Mouse (Mus musculus) midbrain, embryonic 15.5 days (tissue): ENCODE results near the gene Atg13. TPM values are rescaled to one million over a fixed set of nuclear protein-coding genes. Genes with fewer than 3 reads are reported as not detected.
A peak's percentile ranks its signal among the peaks of the same experiment; 100 is the strongest.
"Not testable (repeated sequence)": the region's sequence is repeated elsewhere in the genome, so short reads cannot be mapped to it uniquely, and the experiment has no call there.

ENCODE experiments used
- ATAC-seq: fragments of 200-750 bp; cut with Nextera tagmentation; replicated peaks from 2 replicates; pipeline ENCODE4 v1.8.0; 2017; ENCODE audit warnings: moderate TSS enrichment
- H3K27ac ChIP-seq: fragments of 300-500 bp; sonication (generic); 2 replicates; pipeline ENCODE4 v1.5.1; 2015; ENCODE audit warnings: mild to moderate bottlenecking, inconsistent platforms
- H3K27me3 ChIP-seq: fragments of 300-500 bp; sonication (generic); replicated peaks from 2 replicates; pipeline ENCODE4 v1.6.1; 2015; ENCODE audit warnings: inconsistent platforms
- H3K36me3 ChIP-seq: fragments of 300-500 bp; sonication (generic); replicated peaks from 2 replicates; pipeline ENCODE4 v1.6.1; 2015; ENCODE audit warnings: inconsistent platforms
- H3K4me1 ChIP-seq: fragments of 300-500 bp; sonication (generic); 2 replicates; pipeline ENCODE4 v1.6.1; 2015; ENCODE audit warnings: inconsistent platforms
- H3K4me2 ChIP-seq: fragments of 300-500 bp; sonication (generic); 2 replicates; pipeline ENCODE4 v1.6.1; 2015; ENCODE audit warnings: inconsistent platforms, mild to moderate bottlenecking, moderate library complexity
- H3K4me3 ChIP-seq: fragments of 300-500 bp; sonication (generic); 2 replicates; pipeline ENCODE4 v1.5.1; 2015; ENCODE audit warnings: mild to moderate bottlenecking, inconsistent platforms
- H3K9ac ChIP-seq: fragments of 300-500 bp; sonication (generic); 2 replicates; pipeline ENCODE4 v1.6.1; 2015; ENCODE audit warnings: mild to moderate bottlenecking, inconsistent platforms
- H3K9me3 ChIP-seq: fragments of 300-500 bp; sonication (generic); 2 replicates; pipeline ENCODE4 v1.6.1; 2016; ENCODE audit warnings: inconsistent platforms
- WGBS: fragments of 180-500 bp; shearing (Covaris S2); methylation state at CpG from one replicate; pipeline ENCODE4 v1.1.7; 2015; ENCODE audit warnings: mixed read lengths; 5-methylcytosine and 5-hydroxymethylcytosine counted together
- polyA plus RNA-seq: library from polyadenylated mRNA; unstranded; fragments of >200 nt; fragmentation: Nextera tagmentation; extraction: Ambion mirVana; gene quantifications from 2 replicates; pipeline ENCODE4 v1.2.1, GENCODE M21; 2015

The Atg13 gene
- 41.1 and 41.6 TPM in 2 replicates for polyA plus RNA-seq

DNA sequence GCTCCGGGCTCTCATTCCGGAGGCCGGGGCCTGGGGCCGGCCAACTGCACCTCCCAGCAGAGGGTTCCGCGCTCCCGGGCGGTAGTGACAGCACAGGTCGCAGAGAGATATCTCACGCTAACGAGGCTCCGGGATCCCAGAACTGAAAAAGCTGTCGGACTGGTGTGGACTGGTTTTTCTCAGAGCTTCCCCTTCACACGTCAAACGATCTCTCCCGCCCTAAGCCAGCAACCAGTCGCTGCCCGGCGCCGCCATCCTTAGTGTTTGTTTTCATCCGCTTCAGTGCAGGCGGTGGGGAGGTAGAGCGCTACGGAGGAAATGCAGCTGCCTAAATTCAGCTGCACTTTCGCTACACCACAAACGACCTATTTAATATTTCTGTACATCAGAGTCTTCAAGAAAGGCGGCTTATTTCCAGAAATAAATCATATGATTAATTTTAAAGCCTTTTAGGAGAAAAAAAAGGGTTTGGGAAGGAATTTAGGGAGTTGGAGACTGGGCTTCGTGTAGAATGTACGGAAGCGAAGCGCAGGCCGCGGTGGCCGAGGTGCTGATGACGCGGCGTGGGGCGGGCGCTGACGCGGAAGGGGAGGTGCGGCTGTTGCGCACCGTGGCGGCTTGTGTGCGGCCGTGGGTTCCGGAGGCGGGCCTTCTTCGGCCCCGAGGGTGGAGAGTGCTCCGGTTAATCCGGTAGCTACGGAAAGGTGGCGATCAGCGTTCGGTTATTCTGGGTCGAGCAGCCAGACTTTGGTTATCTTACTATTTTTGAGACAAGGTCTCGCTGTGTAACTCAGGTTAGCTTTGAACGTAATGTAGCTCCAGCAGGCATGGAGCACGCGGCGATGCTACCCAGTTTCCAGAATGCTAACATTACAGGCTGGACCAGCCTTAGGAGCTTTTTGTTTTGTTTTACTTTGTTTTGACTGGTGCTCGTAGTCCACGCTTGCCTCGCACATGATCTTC lies at the start of gene Atg13, which contains the start of gene Harbi1:
Atg13 (minus strand) TSS at position 305 of the 963 bp plus-strand sequence.
Harbi1 (plus strand) TSS at position 581 of the 963 bp plus-strand sequence.
- Histone ChIP-seq H3K9me3 (no peaks in the 10 kb centered on the region), H3K9ac (peak within 1 kb of the TSS; percentile 57), H3K27me3 (no peaks in the 10 kb centered on the region), H3K27ac (peak within 1 kb of the TSS; percentile 84), H3K36me3 (no peaks in the 10 kb centered on the region), H3K4me3 (peak within 1 kb of the TSS; percentile 82), H3K4me1 (peaks cover 35% of the 10 kb centered on the region), H3K4me2 (peak within 1 kb of the TSS; percentile 85)
- ATAC-seq: peak; percentile 99
- WGBS: under 1% methylated on average over 66 of the region's 66 CpGs

DNA sequence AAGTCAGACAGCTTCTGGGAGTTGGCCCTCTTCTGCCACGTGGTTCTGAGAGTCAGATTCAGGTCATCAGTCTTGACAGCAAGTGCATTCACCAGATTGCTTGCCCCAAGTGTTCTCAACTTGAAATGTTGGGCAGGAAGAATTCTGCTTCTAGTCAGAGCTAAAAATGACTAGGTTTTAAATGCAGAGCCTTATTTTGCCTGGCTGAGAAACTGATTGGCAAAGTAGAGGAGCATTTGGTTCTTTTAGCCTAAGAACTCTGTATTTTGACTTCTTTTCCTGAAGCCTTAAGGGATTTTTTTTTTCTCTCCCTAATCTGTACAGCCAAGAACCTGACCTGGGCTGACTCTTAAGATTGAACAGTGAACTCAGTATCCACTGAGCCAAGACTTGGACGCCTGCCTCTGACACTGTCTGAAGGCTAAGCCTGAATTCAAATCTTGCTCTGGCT lies 39.5 kb upstream of the Atg13 start:
- H3K36me3 ChIP-seq: no peaks in the 10 kb centered on the region
- H3K9me3 ChIP-seq: no peaks in the 10 kb centered on the region
- no peaks in the 10 kb centered on the region for H3K4me1 ChIP-seq
- no peak overlapping the region for H3K9ac ChIP-seq
- no peak for ATAC-seq
- WGBS: 71% methylated on average over 2 of the region's 2 CpGs
- no peak overlapping the region for H3K27ac ChIP-seq
- H3K4me2 ChIP-seq: no peak overlapping the region
- no peaks in the 10 kb centered on the region for H3K27me3 ChIP-seq
- H3K4me3 ChIP-seq: no peak overlapping the region

DNA sequence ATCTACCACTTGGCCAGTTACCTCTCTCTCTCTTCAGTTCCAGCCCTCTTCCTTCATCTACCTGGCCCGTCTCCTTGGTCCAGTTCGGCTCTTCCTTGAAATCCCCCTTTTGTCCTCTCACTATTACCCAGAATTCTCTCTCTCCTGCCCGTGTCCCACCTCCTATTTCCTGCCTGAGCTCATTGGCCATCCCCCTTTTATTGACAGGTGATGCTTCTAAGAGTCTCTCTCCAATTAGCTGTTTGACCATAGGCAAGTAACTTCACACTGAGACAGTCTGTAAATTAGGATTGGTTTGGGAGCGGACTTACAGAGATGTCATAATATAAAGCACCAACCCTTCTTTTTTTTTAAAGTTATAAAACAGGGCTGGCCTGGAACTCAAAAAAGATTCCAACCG lies 34.3 kb upstream of the Atg13 start:
- Histone ChIP-seq H3K27ac (no peak overlapping the region), H3K9me3 (no peaks in the 10 kb centered on the region), H3K4me2 (no peak overlapping the region), H3K27me3 (no peaks in the 10 kb centered on the region), H3K36me3 (no peaks in the 10 kb centered on the region), H3K9ac (no peak overlapping the region), H3K4me1 (no peaks in the 10 kb centered on the region), H3K4me3 (no peak overlapping the region)
- WGBS: 84% methylated on average over 5 of the region's 5 CpGs
- ATAC-seq: no peak

- Histone ChIP-seq H3K9ac (no peak overlapping the region), H3K9me3 (no peaks in the 10 kb centered on the region), H3K27ac (no peak overlapping the region), H3K4me1 (no peaks in the 10 kb centered on the region), H3K4me2 (no peak overlapping the region), H3K4me3 (no peak overlapping the region), H3K27me3 (no peaks in the 10 kb centered on the region), H3K36me3 (no peaks in the 10 kb centered on the region)
- no peak for ATAC-seq
- WGBS: 98% methylated on average over 1 of the region's 1 CpGs
Measured at GRCm38 (mm10) chr2:91739586-91739985, 29.2 kb upstream of the Atg13 start.

GRCm38 (mm10) chr2:91735221-91735620 lies 24.8 kb upstream of the Atg13 start:
- Histone ChIP-seq H3K4me1 (peaks cover 6% of the 10 kb centered on the region; the same call in 1 of the 2 replicates), H3K9me3 (no peaks in the 10 kb centered on the region), H3K27ac (no peak overlapping the region), H3K36me3 (no peaks in the 10 kb centered on the region), H3K4me3 (no peak overlapping the region), H3K27me3 (no peaks in the 10 kb centered on the region), H3K9ac (no peak overlapping the region), H3K4me2 (no peak overlapping the region)
- WGBS: 95% methylated on average over 5 of the region's 5 CpGs
- no peak for ATAC-seq

DNA sequence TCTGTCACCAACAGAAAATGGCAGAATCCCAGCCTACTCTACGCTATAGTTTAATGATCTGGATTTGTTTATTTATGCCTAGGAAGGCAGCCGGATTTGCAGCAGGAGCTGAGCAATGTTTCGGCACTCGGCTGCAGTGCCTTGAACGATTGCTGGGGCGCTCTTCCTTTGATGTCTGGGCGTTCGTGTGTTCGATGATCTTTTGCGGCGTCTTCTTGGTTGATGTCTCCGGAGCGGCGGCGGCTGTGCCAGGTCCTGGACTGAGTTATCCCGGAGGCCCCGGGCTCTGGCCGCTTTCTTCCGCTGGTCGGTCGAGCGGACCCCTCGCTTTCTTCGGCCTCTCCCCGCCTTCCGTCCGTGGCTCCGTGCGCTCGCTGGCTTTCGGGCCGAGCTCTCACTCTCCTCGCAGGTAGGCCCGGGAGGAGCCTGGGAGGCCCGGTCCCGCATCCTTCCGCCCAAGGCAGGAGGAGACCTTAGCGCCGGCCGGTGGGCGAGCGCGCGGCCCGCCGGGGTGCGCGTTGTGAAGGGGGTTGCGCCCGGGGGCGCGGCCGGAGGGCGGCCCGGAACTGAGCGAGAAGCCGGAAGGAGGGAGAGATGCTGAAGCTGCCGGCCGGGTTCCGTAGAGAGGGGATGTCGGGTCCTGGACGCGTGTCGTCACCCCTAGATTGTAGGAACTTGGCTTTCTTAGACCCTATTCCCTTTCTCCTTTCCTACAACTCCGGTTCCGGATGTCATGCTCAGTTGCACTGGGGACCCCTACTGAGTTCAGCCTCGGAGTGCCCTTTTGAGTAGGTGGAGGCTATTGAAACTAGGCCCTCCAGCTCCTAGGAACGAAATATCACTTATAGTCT lies 19.8 kb upstream of the Atg13 start, which contains the start of gene Ambra1:
Ambra1 (plus strand) TSS at position 164 of the 851 bp plus-strand sequence.
- peaks cover 6% of the 10 kb centered on the region; the same call in 1 of the 2 replicates for H3K4me1 ChIP-seq
- no peaks in the 10 kb centered on the region for H3K9me3 ChIP-seq
- peak within 1 kb of the TSS; percentile 98 for H3K9ac ChIP-seq
- H3K4me2 ChIP-seq: peak within 1 kb of the TSS; percentile 64
- no peaks in the 10 kb centered on the region for H3K27me3 ChIP-seq
- peak; percentile 92 for ATAC-seq
- H3K36me3 ChIP-seq: no peaks in the 10 kb centered on the region
- H3K27ac ChIP-seq: peak within 1 kb of the TSS; percentile 91
- H3K4me3 ChIP-seq: peak within 1 kb of the TSS; percentile 99
- WGBS: under 1% methylated on average over 68 of the region's 68 CpGs

GRCm38 (mm10) chr2:91729571-91729970 lies 19.2 kb upstream of the Atg13 start:
- no peaks in the 10 kb centered on the region for H3K36me3 ChIP-seq
- no peaks in the 10 kb centered on the region for H3K27me3 ChIP-seq
- H3K4me2 ChIP-seq: peak overlapping the region; percentile 64
- peak overlapping the region; percentile 98 for H3K9ac ChIP-seq
- 20% methylated on average over 4 of the region's 4 CpGs for WGBS
- peak overlapping the region; percentile 99 for H3K4me3 ChIP-seq
- peak; percentile 32 for ATAC-seq
- no peaks in the 10 kb centered on the region for H3K9me3 ChIP-seq
- peaks cover 6% of the 10 kb centered on the region; the same call in 1 of the 2 replicates for H3K4me1 ChIP-seq
- H3K27ac ChIP-seq: peak overlapping the region; percentile 91

DNA sequence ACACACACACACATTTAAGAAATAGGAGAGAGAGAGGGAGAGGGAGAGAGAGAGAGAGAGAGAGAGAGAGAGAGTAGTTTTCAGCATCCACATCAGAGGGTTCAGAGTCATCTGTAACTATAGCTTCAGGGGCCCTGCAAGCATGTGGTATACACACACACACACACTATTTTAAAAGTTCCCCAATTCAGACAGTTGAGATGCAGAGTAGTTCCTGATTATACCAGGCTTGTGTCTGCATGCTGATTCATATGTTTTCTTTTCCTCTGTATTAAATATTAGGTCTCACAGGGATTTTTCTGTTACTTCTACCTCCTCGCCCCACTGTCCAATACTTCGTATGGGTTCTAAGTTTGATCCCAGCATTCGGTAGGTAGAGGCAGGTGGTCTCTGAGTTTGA lies 16.6 kb upstream of the Atg13 start:
- Histone ChIP-seq H3K9ac (no peak overlapping the region), H3K4me1 (peaks cover 6% of the 10 kb centered on the region; the same call in 1 of the 2 replicates), H3K4me2 (no peak overlapping the region), H3K4me3 (no peak overlapping the region), H3K27ac (no peak overlapping the region), H3K36me3 (no peaks in the 10 kb centered on the region), H3K27me3 (no peaks in the 10 kb centered on the region), H3K9me3 (no peaks in the 10 kb centered on the region)
- no peak for ATAC-seq
- 90% methylated on average over 3 of the region's 3 CpGs for WGBS

- H3K9me3 ChIP-seq, H3K27me3 ChIP-seq, H3K27ac ChIP-seq, H3K4me1 ChIP-seq, H3K4me3 ChIP-seq, H3K4me2 ChIP-seq, H3K36me3 ChIP-seq, H3K9ac ChIP-seq, ATAC-seq: not testable (repeated sequence)
- 57% methylated on average over 4 of the region's 4 CpGs for WGBS
Measured at GRCm38 (mm10) chr2:91725476-91725875, 15.1 kb upstream of the Atg13 start.

- ATAC-seq: no peak
- Histone ChIP-seq H3K36me3 (no peaks in the 10 kb centered on the region; the same call in 1 of the 2 replicates), H3K4me1 (no peaks in the 10 kb centered on the region), H3K9me3 (no peaks in the 10 kb centered on the region), H3K9ac (no peak overlapping the region), H3K4me3 (no peak overlapping the region), H3K27me3 (no peaks in the 10 kb centered on the region), H3K4me2 (no peak overlapping the region), H3K27ac (no peak overlapping the region)
- WGBS: 64% methylated on average over 2 of the region's 2 CpGs
Measured at GRCm38 (mm10) chr2:91724716-91725115, 14.3 kb upstream of the Atg13 start.

- no peak for ATAC-seq
- no peak overlapping the region for H3K27ac ChIP-seq
- H3K4me1 ChIP-seq: no peaks in the 10 kb centered on the region
- no peaks in the 10 kb centered on the region for H3K9me3 ChIP-seq
- no peaks in the 10 kb centered on the region; the same call in 1 of the 2 replicates for H3K36me3 ChIP-seq
- H3K9ac ChIP-seq: no peak overlapping the region
- no peaks in the 10 kb centered on the region for H3K27me3 ChIP-seq
- no peak overlapping the region for H3K4me2 ChIP-seq
- no peak overlapping the region for H3K4me3 ChIP-seq
Measured at GRCm38 (mm10) chr2:91723951-91724350, 13.6 kb upstream of the Atg13 start.

DNA sequence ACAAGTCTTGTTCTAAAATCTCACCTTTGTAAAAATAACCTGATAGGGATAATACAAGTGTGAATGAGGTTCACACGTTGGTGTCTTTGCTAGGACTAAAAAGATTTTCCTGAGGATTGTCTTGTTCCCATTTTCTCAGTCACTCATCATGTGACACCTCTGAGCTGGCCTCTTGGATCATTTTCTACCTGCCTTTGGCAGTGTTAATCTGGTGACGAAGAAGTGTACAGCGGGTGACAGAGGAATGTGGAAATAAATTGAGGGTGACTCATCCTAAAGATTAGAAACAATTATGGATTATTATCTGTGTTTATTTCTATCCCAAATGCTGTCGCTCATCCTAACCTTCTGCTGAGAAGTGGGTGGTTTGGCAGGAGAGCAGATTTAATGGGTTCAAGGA lies 13.0 kb upstream of the Atg13 start:
- Histone ChIP-seq H3K9ac (no peak overlapping the region), H3K4me3 (no peak overlapping the region), H3K4me1 (no peaks in the 10 kb centered on the region), H3K27me3 (no peaks in the 10 kb centered on the region), H3K27ac (no peak overlapping the region), H3K4me2 (no peak overlapping the region), H3K36me3 (no peaks in the 10 kb centered on the region; the same call in 1 of the 2 replicates), H3K9me3 (no peaks in the 10 kb centered on the region)
- 80% methylated on average over 4 of the region's 4 CpGs for WGBS
- ATAC-seq: no peak
